Mouse (Mus musculus): ENCODE results near the gene Spata31d1d. TPM values are rescaled to one million over a fixed set of nuclear protein-coding genes. Genes with fewer than 3 reads are reported as not detected.

Spata31d1d gene
- polyA plus RNA-seq, 1 experiment from 2014 or later: not detected

- H3K4me2 ChIP-seq: no peak overlapping the region
- H3K27ac ChIP-seq: no peak overlapping the region
- no peaks in the 10 kb centered on the region for H3K27me3 ChIP-seq
- H3K9me3 ChIP-seq: no peaks in the 10 kb centered on the region
- no peak overlapping the region for H3K4me3 ChIP-seq
- ATAC-seq (ENCODE audit: insufficient number of reproducible peaks, insufficient read depth, low FRiP score, low TSS enrichment, low read depth): no peak
- H3K9ac ChIP-seq: no peak overlapping the region
- 92% methylated on average over 8 of the region's 8 CpGs for WGBS
- no peaks in the 10 kb centered on the region for H3K4me1 ChIP-seq
- H3K36me3 ChIP-seq: no peaks in the 10 kb centered on the region
Observed at GRCm38 (mm10) chr13:59699131-59699530, 32.4 kb downstream of the Spata31d1d start.

- Histone ChIP-seq H3K27me3 (no peaks in the 10 kb centered on the region), H3K9ac (no peak overlapping the region), H3K27ac (no peak overlapping the region), H3K4me1 (no peaks in the 10 kb centered on the region), H3K36me3 (no peaks in the 10 kb centered on the region), H3K4me3 (no peak overlapping the region), H3K9me3 (no peaks in the 10 kb centered on the region), H3K4me2 (no peak overlapping the region)
- WGBS: 85% methylated on average over 7 of the region's 7 CpGs
- ATAC-seq (ENCODE audit: insufficient number of reproducible peaks, insufficient read depth, low FRiP score, low TSS enrichment, low read depth): no peak
Observed at GRCm38 (mm10) chr13:59695781-59696180, 35.8 kb downstream of the Spata31d1d start.

GRCm38 (mm10) chr13:59694008-59694407, 37.5 kb downstream of the Spata31d1d start, which contains the start of gene 4921517D22Rik:
Gene 4921517D22Rik (minus strand): TSS chr13:59694108.
- Histone ChIP-seq H3K27me3 (no peaks in the 10 kb centered on the region), H3K9ac (no peak within 1 kb of the TSS), H3K4me3 (no peak within 1 kb of the TSS), H3K9me3 (no peaks in the 10 kb centered on the region), H3K27ac (no peak within 1 kb of the TSS), H3K36me3 (no peaks in the 10 kb centered on the region), H3K4me1 (no peaks in the 10 kb centered on the region), H3K4me2 (no peak within 1 kb of the TSS)
- 90% methylated on average over 3 of the region's 3 CpGs for WGBS
- no peak for ATAC-seq (ENCODE audit: insufficient number of reproducible peaks, insufficient read depth, low FRiP score, low TSS enrichment, low read depth)

- WGBS: 50% methylated on average over 10 of the region's 10 CpGs
- Histone ChIP-seq H3K9me3 (no peaks in the 10 kb centered on the region), H3K4me1 (no peaks in the 10 kb centered on the region), H3K36me3 (no peaks in the 10 kb centered on the region), H3K9ac (no peak overlapping the region), H3K4me3 (no peak overlapping the region), H3K27ac (no peak overlapping the region), H3K4me2 (no peak overlapping the region), H3K27me3 (no peaks in the 10 kb centered on the region)
- ATAC-seq (ENCODE audit: insufficient number of reproducible peaks, insufficient read depth, low FRiP score, low TSS enrichment, low read depth): no peak
Observed at GRCm38 (mm10) chr13:59691478-59691877, 40.1 kb downstream of the Spata31d1d start.

GRCm38 (mm10) chr13:59690576-59690975, 41.0 kb downstream of the Spata31d1d start:
- no peaks in the 10 kb centered on the region for H3K27me3 ChIP-seq
- no peaks in the 10 kb centered on the region for H3K36me3 ChIP-seq
- no peaks in the 10 kb centered on the region for H3K4me1 ChIP-seq
- no peak overlapping the region for H3K4me3 ChIP-seq
- H3K4me2 ChIP-seq: no peak overlapping the region
- H3K27ac ChIP-seq: no peak overlapping the region
- no peak overlapping the region for H3K9ac ChIP-seq
- no peak for ATAC-seq (ENCODE audit: insufficient number of reproducible peaks, insufficient read depth, low FRiP score, low TSS enrichment, low read depth)
- WGBS: 86% methylated on average over 7 of the region's 7 CpGs
- H3K9me3 ChIP-seq: no peaks in the 10 kb centered on the region

- Histone ChIP-seq H3K4me1 (no peaks in the 10 kb centered on the region), H3K27ac (no peak overlapping the region), H3K27me3 (no peaks in the 10 kb centered on the region), H3K9me3 (no peaks in the 10 kb centered on the region), H3K36me3 (no peaks in the 10 kb centered on the region), H3K4me2 (no peak overlapping the region), H3K9ac (no peak overlapping the region), H3K4me3 (no peak overlapping the region)
- ATAC-seq (ENCODE audit: insufficient number of reproducible peaks, insufficient read depth, low FRiP score, low TSS enrichment, low read depth): no peak
- 94% methylated on average over 3 of the region's 3 CpGs for WGBS
Observed at GRCm38 (mm10) chr13:59689843-59690242, 41.7 kb downstream of the Spata31d1d start.

- Histone ChIP-seq H3K4me2 (no peak overlapping the region), H3K27me3 (no peaks in the 10 kb centered on the region), H3K27ac (no peak overlapping the region), H3K36me3 (no peaks in the 10 kb centered on the region), H3K4me1 (no peaks in the 10 kb centered on the region), H3K9me3 (no peaks in the 10 kb centered on the region), H3K9ac (no peak overlapping the region), H3K4me3 (no peak overlapping the region)
- WGBS: 87% methylated on average over 9 of the region's 9 CpGs
- ATAC-seq (ENCODE audit: insufficient number of reproducible peaks, insufficient read depth, low FRiP score, low TSS enrichment, low read depth): no peak
Observed at GRCm38 (mm10) chr13:59689313-59689712, 42.2 kb downstream of the Spata31d1d start.

GRCm38 (mm10) chr13:59688338-59688770, 43.2 kb downstream of the Spata31d1d start:
- WGBS: 57% methylated on average over 13 of the region's 13 CpGs
- no peaks in the 10 kb centered on the region for H3K36me3 ChIP-seq
- no peak overlapping the region for H3K27ac ChIP-seq
- ATAC-seq (ENCODE audit: insufficient number of reproducible peaks, insufficient read depth, low FRiP score, low TSS enrichment, low read depth): no peak
- no peaks in the 10 kb centered on the region for H3K9me3 ChIP-seq
- no peaks in the 10 kb centered on the region for H3K27me3 ChIP-seq
- H3K4me3 ChIP-seq: no peak overlapping the region
- no peak overlapping the region for H3K9ac ChIP-seq
- H3K4me2 ChIP-seq: no peak overlapping the region
- no peaks in the 10 kb centered on the region for H3K4me1 ChIP-seq

GRCm38 (mm10) chr13:59685236-59685635, 46.3 kb downstream of the Spata31d1d start:
- Histone ChIP-seq H3K4me1 (0 out of 2 replicates have a peak, but pooled peaks cover 4% of the 10 kb centered on the region), H3K36me3 (no peaks in the 10 kb centered on the region), H3K9me3 (no peaks in the 10 kb centered on the region), H3K4me3 (no peak overlapping the region), H3K27me3 (no peaks in the 10 kb centered on the region), H3K4me2 (no peak overlapping the region), H3K27ac (no peak overlapping the region), H3K9ac (no peak overlapping the region)
- ATAC-seq (ENCODE audit: insufficient number of reproducible peaks, insufficient read depth, low FRiP score, low TSS enrichment, low read depth): no peak
- 68% methylated on average over 3 of the region's 3 CpGs for WGBS

- no peak overlapping the region for H3K9ac ChIP-seq
- no peak overlapping the region for H3K4me3 ChIP-seq
- H3K4me2 ChIP-seq: no peak overlapping the region
- no peak overlapping the region for H3K27ac ChIP-seq
- no peaks in the 10 kb centered on the region for H3K36me3 ChIP-seq
- H3K27me3 ChIP-seq: no peaks in the 10 kb centered on the region
- 0 out of 2 replicates have a peak, but pooled peaks cover 4% of the 10 kb centered on the region for H3K4me1 ChIP-seq
- no peaks in the 10 kb centered on the region for H3K9me3 ChIP-seq
- ATAC-seq (ENCODE audit: insufficient number of reproducible peaks, insufficient read depth, low FRiP score, low TSS enrichment, low read depth): no peak
- WGBS: 26% methylated on average over 7 of the region's 7 CpGs
Observed at GRCm38 (mm10) chr13:59682629-59683028, 48.9 kb downstream of the Spata31d1d start.

- WGBS: 61% methylated on average over 4 of the region's 4 CpGs
- H3K4me3 ChIP-seq: no peak overlapping the region
Observed at GRCm38 (mm10) chr13:59679908-59680307, 51.6 kb downstream of the Spata31d1d start.

GRCm38 (mm10) chr13:59679306-59679705, 52.2 kb downstream of the Spata31d1d start:
- WGBS: 38% methylated on average over 4 of the region's 4 CpGs
- no peaks in the 10 kb centered on the region for H3K27me3 ChIP-seq
- no peaks in the 10 kb centered on the region for H3K9me3 ChIP-seq
- H3K4me2 ChIP-seq: no peak overlapping the region
- no peaks in the 10 kb centered on the region for H3K36me3 ChIP-seq
- H3K27ac ChIP-seq: no peak overlapping the region
- H3K4me3 ChIP-seq: no peak overlapping the region
- H3K9ac ChIP-seq: no peak overlapping the region
- peaks cover 5% of the 10 kb centered on the region for H3K4me1 ChIP-seq
- no peak for ATAC-seq (ENCODE audit: insufficient number of reproducible peaks, insufficient read depth, low FRiP score, low TSS enrichment, low read depth)

More at GRCm38 (mm10) chr13:59679908-59680307, 51.6 kb downstream of the Spata31d1d start:
- Histone ChIP-seq H3K9ac (no peak overlapping the region), H3K4me1 (0 out of 2 replicates have a peak, but pooled peaks cover 4% of the 10 kb centered on the region), H3K9me3 (no peaks in the 10 kb centered on the region), H3K27ac (no peak overlapping the region), H3K27me3 (no peaks in the 10 kb centered on the region), H3K4me2 (no peak overlapping the region), H3K36me3 (no peaks in the 10 kb centered on the region)
- no peak for ATAC-seq (ENCODE audit: insufficient number of reproducible peaks, insufficient read depth, low FRiP score, low TSS enrichment, low read depth)

Data from embryonic facial prominence, embryonic 13.5 days (tissue).